Mouse (Mus musculus) E14TG2a.4 (cell line): Measurements from ENCODE around the gene Apoa1.
A peak's percentile ranks its signal among the peaks of the same experiment; 100 is the strongest.

Experiments
- H3K27me3 ChIP-seq: 2 replicates; pipeline ENCODE4 v1.6.1; 2014; ENCODE audit warnings: low read length, control low read depth; ENCODE audit not compliant: insufficient read depth
- H3K36me3 ChIP-seq: 2 replicates; pipeline ENCODE4 v1.6.1; 2014; ENCODE audit warnings: low read length, control low read depth; ENCODE audit not compliant: insufficient read depth
- H3K4me1 ChIP-seq: replicated peaks from 2 replicates; pipeline ENCODE4 v1.6.1; 2014; ENCODE audit warnings: low read depth, low read length, control low read depth
- H3K4me3 ChIP-seq: replicated peaks from 2 replicates; pipeline ENCODE4 v1.5.1; 2014; ENCODE audit warnings: mild to moderate bottlenecking, low read length
- H3K9me3 ChIP-seq: 2 replicates; pipeline ENCODE4 v1.6.1; 2014; ENCODE audit warnings: low read length, control low read depth
- CTCF ChIP-seq: conservative IDR thresholded peaks from 2 replicates; pipeline ENCODE4 v1.5.1; 2014; ENCODE audit warnings: low read length
- NANOG ChIP-seq: IDR thresholded peaks from 2 replicates; pipeline ENCODE4 v1.6.1; 2014; ENCODE audit warnings: borderline replicate concordance, low read length, mixed read lengths
- POU5F1 ChIP-seq: IDR thresholded peaks from 2 replicates; pipeline ENCODE4 v1.6.1; 2014; ENCODE audit warnings: low read length, borderline replicate concordance

Apoa1 gene

GRCm38 (mm10) chr9:46272677-46273454 lies 44.5 kb downstream of the Apoa1 start, which contains the start of gene Zpr1:
Gene Zpr1 (plus strand): TSS chr9:46273064.
- TF ChIP-seq POU5F1 = no peak
- no peak for TF ChIP-seq NANOG
- peak; percentile 21; the same call in 1 of the 2 replicates for TF ChIP-seq CTCF
- H3K27me3 ChIP-seq = peaks cover 33% of the 10 kb centered on the region
- H3K36me3 ChIP-seq = peaks cover 37% of the 10 kb centered on the region
- H3K9me3 ChIP-seq = no peaks in the 10 kb centered on the region
- peak within 1 kb of the TSS; percentile 95 for H3K4me3 ChIP-seq
- H3K4me1 ChIP-seq = peaks cover 38% of the 10 kb centered on the region

- Histone ChIP-seq H3K4me1 (peaks cover 35% of the 10 kb centered on the region), H3K9me3 (no peaks in the 10 kb centered on the region), H3K4me3 (peak overlapping the region; percentile 95), H3K27me3 (peaks cover 17% of the 10 kb centered on the region), H3K36me3 (peaks cover 52% of the 10 kb centered on the region)
- no peak for TF ChIP-seq NANOG
- no peak for TF ChIP-seq POU5F1
- no peak for TF ChIP-seq CTCF
Observed at GRCm38 (mm10) chr9:46274494-46274893, 46.1 kb downstream of the Apoa1 start.
